Mouse (Mus musculus) heart, embryonic 11.5 days (tissue): ENCODE data around the gene Ostn. TPM values are rescaled to one million over a fixed set of nuclear protein-coding genes. Genes with fewer than 3 reads are reported as not detected.

Experiments
- ATAC-seq: fragments of 200-750 bp; cut with Nextera tagmentation; replicated peaks from 2 replicates; pipeline ENCODE4 v1.8.0; 2017; ENCODE audit warnings: moderate library complexity; ENCODE audit not compliant: insufficient number of reproducible peaks, low FRiP score, low TSS enrichment
- H3K27ac ChIP-seq: fragments of 300-500 bp; sonication (generic); 2 replicates; pipeline ENCODE4 v1.5.1; 2014; ENCODE audit warnings: mild to moderate bottlenecking, low read depth, low read length
- H3K27me3 ChIP-seq: fragments of 300-500 bp; sonication (generic); 2 replicates; pipeline ENCODE4 v1.6.1; 2014; ENCODE audit warnings: mild to moderate bottlenecking, low read length, mixed read lengths; ENCODE audit not compliant: control insufficient read depth, insufficient read depth
- H3K36me3 ChIP-seq: fragments of 300-500 bp; sonication (generic); 2 replicates; pipeline ENCODE4 v1.6.1; 2014; ENCODE audit warnings: mild to moderate bottlenecking, low read length, moderate library complexity, mixed read lengths; ENCODE audit not compliant: control insufficient read depth, insufficient read depth
- H3K4me1 ChIP-seq: fragments of 300-500 bp; sonication (generic); 2 replicates; pipeline ENCODE4 v1.6.1; 2014; ENCODE audit warnings: low read length; ENCODE audit not compliant: control insufficient read depth, insufficient read depth
- H3K4me2 ChIP-seq: fragments of 300-500 bp; sonication (generic); 2 replicates; pipeline ENCODE4 v1.6.1; 2014; ENCODE audit warnings: mild to moderate bottlenecking, moderate library complexity
- H3K4me3 ChIP-seq: fragments of 300-500 bp; sonication (generic); 2 replicates; pipeline ENCODE4 v1.5.1; 2014; ENCODE audit warnings: low read depth, low read length
- H3K9ac ChIP-seq: fragments of 300-500 bp; sonication (generic); 2 replicates; pipeline ENCODE4 v1.6.1; 2014; ENCODE audit warnings: mild to moderate bottlenecking, low read depth, low read length, moderate library complexity
- H3K9me3 ChIP-seq: fragments of 300-500 bp; sonication (generic); replicated peaks from 2 replicates; pipeline ENCODE4 v1.6.1; 2016; ENCODE audit warnings: low read length; ENCODE audit not compliant: control insufficient read depth
- WGBS: fragments of 180-500 bp; shearing (Covaris S2); extraction: QIAGEN DNeasy Blood & Tissue Kit; methylation state at CpG from one replicate; pipeline ENCODE4 v1.1.7; 2014; ENCODE audit not compliant: insufficient replicate concordance; 5-methylcytosine and 5-hydroxymethylcytosine counted together
- polyA plus RNA-seq: library from polyadenylated mRNA; unstranded; fragments of >200 nt; fragmentation: Nextera tagmentation; extraction: Ambion mirVana; gene quantifications from 2 replicates; pipeline ENCODE4 v1.2.1, GENCODE M21; 2014

Ostn gene
- polyA plus RNA-seq, 1 experiment from 2014 or later, result not detected

DNA sequence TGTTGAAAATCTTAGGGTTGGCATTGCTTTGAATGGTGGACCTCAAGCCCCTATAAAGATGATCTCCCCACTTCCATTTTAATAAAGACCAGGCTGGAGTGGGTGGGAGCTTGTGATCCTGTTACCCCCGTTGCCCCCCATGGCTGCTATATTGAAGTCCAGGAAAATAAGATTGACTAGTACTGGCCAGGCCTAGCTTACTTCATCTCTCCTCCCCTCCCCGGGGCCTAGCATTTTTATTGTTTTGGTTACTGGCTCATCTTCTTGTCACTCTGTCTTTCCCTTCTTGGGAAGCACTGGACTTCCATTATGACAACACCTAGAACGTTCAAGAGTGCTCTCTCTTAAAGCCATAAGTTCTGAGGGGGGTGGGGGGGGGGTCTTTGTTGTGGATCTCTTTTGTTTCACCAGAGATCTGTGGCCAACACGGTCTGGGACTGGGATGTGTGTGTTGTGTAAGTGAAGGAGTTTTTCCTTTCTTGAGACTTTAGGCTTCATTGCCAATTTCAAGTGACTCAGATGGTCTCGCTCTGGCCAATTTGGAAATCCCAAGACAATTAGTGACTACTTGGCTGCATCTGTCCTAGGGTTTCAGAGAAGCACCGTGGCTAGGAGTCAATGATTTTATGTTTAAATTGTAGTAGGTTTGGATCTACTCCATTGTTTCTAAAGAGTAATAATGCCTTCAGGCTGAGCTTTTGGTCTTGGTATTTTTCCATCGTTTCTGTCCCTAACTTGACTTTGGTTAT is 82.4 kb downstream of the Ostn start:
- Histone ChIP-seq H3K36me3 (no peaks in the 10 kb centered on the region), H3K4me3 (peak overlapping the region; percentile 85), H3K27me3 (no peaks in the 10 kb centered on the region), H3K4me1 (peaks cover 18% of the 10 kb centered on the region), H3K4me2 (peak overlapping the region; percentile 82), H3K9ac (peak overlapping the region; percentile 97), H3K27ac (peak overlapping the region; percentile 91), H3K9me3 (no peaks in the 10 kb centered on the region)
- 38% methylated on average over 7 of the region's 7 CpGs for WGBS
- no peak for ATAC-seq

DNA sequence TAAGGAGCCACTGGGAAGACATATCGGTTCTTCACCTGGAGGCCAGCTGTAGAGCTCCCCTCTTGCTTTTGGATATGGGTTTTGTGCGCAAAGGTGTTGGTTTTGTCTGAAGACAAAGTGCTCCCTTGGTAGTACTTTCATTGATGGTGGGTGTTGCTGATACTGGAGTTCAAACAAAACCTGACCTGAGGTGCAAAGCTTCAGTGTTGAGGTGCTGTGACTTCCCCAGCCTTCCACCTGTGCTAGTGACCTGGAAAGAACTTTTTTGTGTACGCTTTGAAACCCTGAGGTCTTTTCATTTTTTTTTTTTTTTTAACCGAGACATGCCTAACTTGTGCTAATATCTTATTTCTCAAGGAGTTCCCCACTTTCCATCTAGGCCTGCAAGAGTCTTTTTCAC is 83.0 kb downstream of the Ostn start:
- H3K4me3 ChIP-seq, result peak overlapping the region; percentile 85
- no peak for ATAC-seq
- 89% methylated on average over 4 of the region's 4 CpGs for WGBS
- H3K27ac ChIP-seq, result no peak overlapping the region
- H3K27me3 ChIP-seq, result no peaks in the 10 kb centered on the region
- peak overlapping the region; percentile 82 for H3K4me2 ChIP-seq
- H3K36me3 ChIP-seq, result no peaks in the 10 kb centered on the region
- H3K9ac ChIP-seq, result no peak overlapping the region
- no peaks in the 10 kb centered on the region for H3K9me3 ChIP-seq
- H3K4me1 ChIP-seq, result peaks cover 18% of the 10 kb centered on the region

DNA sequence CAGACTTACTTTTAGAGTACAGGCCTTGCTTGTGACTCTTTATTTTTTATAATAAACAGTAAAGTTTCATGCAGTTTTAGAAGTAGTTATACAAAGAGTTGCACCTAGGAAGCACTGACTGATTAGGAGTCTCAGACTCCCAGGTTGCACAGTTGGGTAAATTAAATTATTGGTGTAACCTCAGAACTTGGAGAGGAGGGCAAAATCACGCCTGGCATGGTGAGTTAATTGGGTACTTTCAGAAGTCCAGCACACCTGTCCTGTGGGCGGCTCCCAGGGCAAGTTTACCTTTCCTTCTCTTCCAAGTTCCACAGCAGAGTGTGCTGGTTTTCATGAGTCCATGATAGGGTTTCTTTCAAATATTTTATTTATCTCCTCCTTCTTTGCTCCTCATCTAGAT is 84.6 kb downstream of the Ostn start:
- Histone ChIP-seq H3K36me3 (no peaks in the 10 kb centered on the region), H3K9me3 (0 out of 2 replicates have a peak, but pooled peaks cover 2% of the 10 kb centered on the region), H3K27ac (no peak overlapping the region), H3K27me3 (no peaks in the 10 kb centered on the region), H3K4me2 (no peak overlapping the region), H3K4me3 (no peak overlapping the region), H3K9ac (no peak overlapping the region), H3K4me1 (peaks cover 18% of the 10 kb centered on the region)
- 79% methylated on average over 2 of the region's 2 CpGs for WGBS
- no peak for ATAC-seq

DNA sequence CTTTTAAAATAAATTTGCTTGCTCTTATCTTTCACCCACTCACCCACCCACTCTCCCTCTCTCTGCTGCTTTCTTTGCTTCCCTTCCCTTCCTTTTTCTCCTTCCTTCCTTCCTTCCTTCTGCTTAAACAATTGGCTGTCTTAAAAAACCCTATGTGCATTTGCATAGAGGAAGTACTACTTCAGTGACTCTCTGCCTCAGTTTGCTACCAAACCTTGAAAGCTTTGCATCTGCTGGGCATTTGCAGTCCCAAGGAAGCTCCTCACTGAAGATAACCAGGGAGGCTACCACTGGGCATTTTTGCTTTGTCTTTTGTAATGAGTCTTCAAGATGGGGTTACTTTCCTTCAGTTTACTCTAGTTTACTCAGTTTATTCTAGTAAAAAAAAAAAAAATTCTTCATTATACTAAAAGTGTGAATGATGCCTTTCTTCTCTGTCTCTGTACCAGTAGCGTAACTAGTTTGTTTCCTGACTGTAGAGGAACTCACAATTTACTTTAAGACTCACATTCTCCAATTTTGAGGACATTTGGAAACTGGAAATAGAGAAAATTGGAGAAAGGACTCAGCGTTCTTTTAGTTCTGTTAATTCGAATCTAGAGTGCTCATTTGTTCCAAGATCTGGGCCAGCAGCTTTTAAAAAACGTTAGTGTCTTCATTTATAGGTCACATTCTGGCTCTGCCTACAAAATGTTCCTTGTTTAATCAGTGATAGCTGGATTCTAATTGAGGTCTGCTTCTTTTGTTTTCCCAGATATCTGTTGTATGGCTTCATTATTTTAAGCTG is 88.2 kb downstream of the Ostn start:
- WGBS, result 85% methylated on average over 4 of the region's 4 CpGs
- Histone ChIP-seq H3K4me2 (no peak overlapping the region), H3K4me1 (peaks cover 5% of the 10 kb centered on the region; the same call in 1 of the 2 replicates), H3K4me3 (no peak overlapping the region), H3K36me3 (no peaks in the 10 kb centered on the region), H3K9ac (no peak overlapping the region), H3K9me3 (0 out of 2 replicates have a peak, but pooled peaks cover 2% of the 10 kb centered on the region), H3K27me3 (no peaks in the 10 kb centered on the region), H3K27ac (no peak overlapping the region)
- no peak for ATAC-seq

DNA sequence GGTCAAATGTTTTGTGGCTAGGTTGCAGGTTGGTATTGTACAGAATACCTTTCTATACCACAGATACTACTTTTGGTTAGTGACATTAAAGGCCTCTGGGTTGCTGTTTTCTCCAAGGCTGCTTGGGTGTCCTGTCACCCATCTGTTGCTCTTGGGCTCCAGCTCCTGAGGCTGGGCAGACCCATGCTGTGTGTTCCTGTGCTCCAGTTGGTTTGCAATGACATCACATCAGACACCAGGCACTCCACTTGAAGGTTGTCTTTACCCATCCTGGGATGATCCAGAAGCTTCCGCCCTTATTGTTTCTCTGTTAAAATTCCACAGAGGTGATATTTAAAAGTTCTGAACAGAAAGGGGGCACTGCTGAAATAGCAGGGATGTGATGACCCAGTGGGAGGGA is 89.7 kb downstream of the Ostn start:
- H3K4me2 ChIP-seq, result no peak overlapping the region
- H3K9ac ChIP-seq, result no peak overlapping the region
- H3K27ac ChIP-seq, result no peak overlapping the region

DNA sequence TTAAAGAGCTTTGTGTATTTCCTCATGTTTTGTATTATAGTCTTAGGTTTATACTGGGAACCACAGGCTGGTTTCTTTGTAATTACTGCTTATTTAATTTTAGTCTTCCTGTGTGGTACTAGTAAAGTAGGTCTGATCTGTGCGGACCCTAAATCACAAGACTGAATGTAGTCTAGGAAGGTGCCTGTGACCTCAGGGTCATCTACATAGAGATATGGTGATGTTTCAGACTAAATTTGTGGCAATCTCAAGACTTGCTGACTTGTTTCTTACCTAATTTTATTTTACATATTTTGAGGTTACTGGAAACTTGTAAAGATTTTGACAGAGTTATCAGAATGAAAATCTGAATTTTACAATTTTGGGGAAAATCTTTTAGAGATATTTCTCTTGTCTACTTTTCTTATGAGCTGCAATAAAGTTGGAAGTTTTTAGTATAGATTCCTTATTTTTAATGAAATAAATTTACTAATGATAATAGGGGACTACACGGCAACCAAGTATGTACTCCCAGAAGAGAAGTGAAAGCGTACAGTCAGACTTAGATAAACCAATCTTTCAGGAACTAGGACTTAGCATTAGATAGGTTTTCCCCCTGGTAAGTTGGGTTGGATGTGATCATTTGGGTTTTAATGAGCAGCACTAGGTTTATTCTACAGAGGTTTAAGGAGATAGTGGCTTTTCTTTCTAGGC is 91.9 kb downstream of the Ostn start:
- ATAC-seq, result no peak
- Histone ChIP-seq H3K27me3 (no peaks in the 10 kb centered on the region), H3K4me2 (no peak overlapping the region), H3K4me1 (no peaks in the 10 kb centered on the region), H3K27ac (no peak overlapping the region), H3K9me3 (0 out of 2 replicates have a peak, but pooled peaks cover 2% of the 10 kb centered on the region), H3K4me3 (no peak overlapping the region), H3K36me3 (no peaks in the 10 kb centered on the region), H3K9ac (no peak overlapping the region)
- WGBS, result 89% methylated on average over 3 of the region's 3 CpGs

More for the DNA sequence above, 89.7 kb downstream of the Ostn start:
- Histone ChIP-seq H3K27me3 (no peaks in the 10 kb centered on the region), H3K9me3 (0 out of 2 replicates have a peak, but pooled peaks cover 2% of the 10 kb centered on the region), H3K4me3 (no peak overlapping the region), H3K36me3 (no peaks in the 10 kb centered on the region), H3K4me1 (no peaks in the 10 kb centered on the region)
- 100% methylated on average over 1 of the region's 1 CpGs for WGBS
- ATAC-seq, result no peak

DNA sequence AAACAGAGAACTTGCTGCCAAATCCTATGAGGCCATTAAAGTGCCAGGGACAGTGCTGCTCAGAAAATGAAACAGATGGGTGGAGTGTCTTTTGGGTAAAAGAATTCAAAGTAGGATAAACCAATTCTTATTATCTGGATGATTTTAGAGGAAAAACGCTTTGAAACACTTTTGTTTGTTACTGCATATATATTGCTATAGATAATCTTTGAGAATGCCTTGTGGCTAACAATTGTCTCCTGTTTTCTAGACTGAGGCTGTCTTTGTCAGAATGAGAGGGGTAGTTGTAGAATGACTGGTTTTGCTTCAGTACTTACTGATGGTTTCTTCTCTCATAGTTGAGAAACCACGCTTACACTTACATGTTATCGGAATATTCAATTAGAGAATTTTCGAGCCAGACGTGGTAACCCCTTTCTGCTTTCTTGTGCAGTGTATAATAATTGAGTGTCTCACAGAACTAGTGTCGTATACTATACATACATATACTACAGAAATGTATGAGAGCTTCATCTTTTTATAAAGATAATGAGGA is 92.5 kb downstream of the Ostn start:
- Histone ChIP-seq H3K9me3 (0 out of 2 replicates have a peak, but pooled peaks cover 2% of the 10 kb centered on the region), H3K4me2 (no peak overlapping the region), H3K9ac (no peak overlapping the region), H3K4me1 (no peaks in the 10 kb centered on the region), H3K4me3 (no peak overlapping the region), H3K27me3 (no peaks in the 10 kb centered on the region), H3K36me3 (no peaks in the 10 kb centered on the region), H3K27ac (no peak overlapping the region)
- no peak for ATAC-seq
- 90% methylated on average over 6 of the region's 6 CpGs for WGBS
